Mouse (Mus musculus) embryonic facial prominence, embryonic 10.5 days (tissue): ENCODE measurements around the gene Lage3. TPM values are rescaled to one million over a fixed set of nuclear protein-coding genes. Genes with fewer than 3 reads are reported as not detected.

ENCODE experiments used
- DNase-seq: peaks from one replicate; pipeline ENCODE4 v3.0.0-alpha.2; 2017; ENCODE audit warnings: low spot score
- H3K27ac ChIP-seq: fragments of 300-500 bp; sonication (generic); replicated peaks from 2 replicates; pipeline ENCODE4 v1.5.1; 2016; ENCODE audit warnings: mild to moderate bottlenecking
- H3K27me3 ChIP-seq: fragments of 300-500 bp; sonication (generic); replicated peaks from 2 replicates; pipeline ENCODE4 v1.6.1; 2016; ENCODE audit warnings: low read depth, mild to moderate bottlenecking; ENCODE audit not compliant: poor library complexity, severe bottlenecking
- H3K36me3 ChIP-seq: fragments of 300-500 bp; sonication (generic); replicated peaks from 2 replicates; pipeline ENCODE4 v1.6.1; 2016; ENCODE audit warnings: mild to moderate bottlenecking, moderate library complexity
- H3K4me1 ChIP-seq: fragments of 300-500 bp; sonication (generic); 2 replicates; pipeline ENCODE4 v1.6.1; 2016
- H3K4me3 ChIP-seq: fragments of 300-500 bp; sonication (generic); 2 replicates; pipeline ENCODE4 v1.5.1; 2016; ENCODE audit warnings: mild to moderate bottlenecking, moderate library complexity
- H3K9me3 ChIP-seq: fragments of 300-500 bp; sonication (generic); 2 replicates; pipeline ENCODE4 v1.6.1; 2016; ENCODE audit warnings: mild to moderate bottlenecking
- WGBS: fragments of 180-500 bp; shearing (Covaris S2); methylation state at CpG from one replicate; pipeline ENCODE4 v1.1.7; 2016; 5-methylcytosine and 5-hydroxymethylcytosine counted together
- microRNA-seq: library from miRNA; unstranded; fragments of <30 nt; microRNA quantifications from one replicate; pipeline ENCODE4, GENCODE M21; 2017
- polyA plus RNA-seq: library from polyadenylated mRNA; unstranded; fragments of >200 nt; fragmentation: Nextera tagmentation; extraction: Ambion mirVana; gene quantifications from 2 replicates; pipeline ENCODE4 v1.2.1, GENCODE M21; 2016

Lage3 gene
- polyA plus RNA-seq, 1 experiment from 2014 or later = 119 TPM

DNA sequence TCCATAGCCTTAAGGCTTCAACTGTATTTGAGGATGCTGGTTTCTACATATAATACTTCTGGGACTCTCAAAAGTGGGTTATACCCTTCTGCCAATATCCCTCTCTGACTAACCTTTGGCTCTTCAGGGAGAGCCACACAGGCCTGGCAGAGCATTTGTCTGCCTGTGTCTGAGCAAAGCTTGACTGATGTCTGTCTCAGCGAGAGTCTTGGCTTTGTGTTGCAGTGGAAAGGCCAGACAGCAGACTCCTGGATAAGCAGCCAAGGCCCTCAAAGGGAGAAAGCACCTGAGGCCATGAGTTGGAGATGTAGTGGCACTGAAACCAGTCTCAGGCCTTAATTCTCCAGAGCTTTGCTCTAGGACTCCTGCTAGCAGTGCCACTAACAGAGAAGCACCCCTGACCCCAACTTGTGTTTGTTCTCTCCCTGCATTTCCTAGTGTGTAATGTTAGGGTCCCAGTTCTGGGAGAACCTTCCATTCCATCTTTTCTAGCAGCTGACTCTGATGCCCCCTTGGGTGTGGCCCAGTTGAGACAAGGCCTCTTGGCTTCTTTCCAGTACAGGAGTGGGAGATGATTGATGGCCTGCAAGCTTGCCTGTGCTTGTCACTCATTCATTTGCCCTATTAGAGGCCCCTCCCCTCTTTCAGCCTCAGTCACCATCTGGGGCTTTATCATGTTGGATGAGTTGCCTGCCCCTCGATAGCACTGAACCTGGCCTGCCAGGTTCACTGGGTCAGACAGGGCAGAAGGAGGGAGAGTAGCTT, 23.1 kb downstream of the Lage3 start:
- WGBS = 56% methylated on average over 2 of the region's 2 CpGs
- no peaks in the 10 kb centered on the region for H3K9me3 ChIP-seq
- H3K27me3 ChIP-seq = no peaks in the 10 kb centered on the region
- peaks cover 29% of the 10 kb centered on the region for H3K4me1 ChIP-seq
- H3K4me3 ChIP-seq = peak overlapping the region; percentile 67
- DNase-seq = no peak
- H3K36me3 ChIP-seq = peaks cover 34% of the 10 kb centered on the region
- H3K27ac ChIP-seq = 0 out of 2 replicates have a peak overlapping the region, but pooled peaks have one; percentile 93

DNA sequence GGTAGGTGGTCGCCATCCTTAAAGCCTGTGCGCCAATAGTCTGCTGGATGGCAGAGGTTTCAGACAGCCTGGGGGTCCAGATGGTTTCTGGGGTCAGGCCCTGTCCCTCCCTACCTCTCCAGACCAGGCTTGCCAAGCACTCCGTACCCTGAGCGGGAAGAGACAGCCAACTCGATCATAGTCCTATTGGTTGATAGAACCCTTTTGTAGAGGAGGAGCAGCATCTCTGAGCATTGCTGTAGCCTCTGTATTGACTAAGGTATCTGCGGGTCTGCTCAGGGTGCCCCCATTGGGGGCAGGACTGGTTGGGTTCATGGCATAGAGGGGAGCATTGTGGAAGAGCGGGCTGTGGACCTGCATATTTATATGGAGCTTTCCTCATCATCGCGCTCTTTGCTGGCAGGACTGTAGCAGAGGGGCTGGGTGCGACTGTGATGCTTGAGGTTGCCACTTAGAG, 24.2 kb downstream of the Lage3 start:
- WGBS = 27% methylated on average over 10 of the region's 10 CpGs
- H3K4me1 ChIP-seq = peaks cover 29% of the 10 kb centered on the region

DNA sequence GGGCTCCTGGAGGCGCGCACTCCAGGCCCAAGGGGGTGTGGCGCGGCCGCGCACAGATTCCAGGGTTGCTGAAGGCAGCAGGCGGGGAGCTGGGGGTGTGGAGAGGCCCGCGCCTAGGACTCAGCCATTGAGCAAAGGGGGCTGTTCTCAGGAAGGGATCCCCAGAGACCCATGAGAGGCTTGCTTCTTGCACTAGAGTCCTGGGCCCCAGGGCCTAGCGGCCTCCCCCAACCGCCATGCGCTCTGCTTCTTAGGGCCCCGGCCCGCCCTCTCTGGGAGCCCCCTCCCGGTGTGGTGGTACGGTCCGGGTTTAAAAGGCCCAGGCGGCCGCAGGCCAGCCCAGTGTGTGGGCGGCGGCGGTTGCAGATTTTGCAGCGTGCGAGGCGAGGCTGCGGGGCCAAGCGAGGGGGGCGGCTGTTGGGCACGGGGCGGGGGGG, 24.7 kb downstream of the Lage3 start, which contains the start of gene Plxna3:
Gene Plxna3 (plus strand): TSS at position 342 of the 437 bp plus-strand sequence.
- H3K9me3 ChIP-seq = no peaks in the 10 kb centered on the region
- peak within 1 kb of the TSS; percentile 93 for H3K27ac ChIP-seq
- peaks cover 29% of the 10 kb centered on the region for H3K4me1 ChIP-seq
- WGBS = 13% methylated on average over 30 of the region's 30 CpGs
- DNase-seq = peak; percentile 81
- peaks cover 18% of the 10 kb centered on the region for H3K36me3 ChIP-seq
- H3K4me3 ChIP-seq = peak within 1 kb of the TSS; percentile 67
- H3K27me3 ChIP-seq = no peaks in the 10 kb centered on the region

More for the DNA sequence above, 24.2 kb downstream of the Lage3 start:
- no peaks in the 10 kb centered on the region for H3K27me3 ChIP-seq
- peak overlapping the region; percentile 67 for H3K4me3 ChIP-seq
- DNase-seq = no peak
- H3K27ac ChIP-seq = peak overlapping the region; percentile 93
- H3K9me3 ChIP-seq = no peaks in the 10 kb centered on the region
- H3K36me3 ChIP-seq = peaks cover 23% of the 10 kb centered on the region

DNA sequence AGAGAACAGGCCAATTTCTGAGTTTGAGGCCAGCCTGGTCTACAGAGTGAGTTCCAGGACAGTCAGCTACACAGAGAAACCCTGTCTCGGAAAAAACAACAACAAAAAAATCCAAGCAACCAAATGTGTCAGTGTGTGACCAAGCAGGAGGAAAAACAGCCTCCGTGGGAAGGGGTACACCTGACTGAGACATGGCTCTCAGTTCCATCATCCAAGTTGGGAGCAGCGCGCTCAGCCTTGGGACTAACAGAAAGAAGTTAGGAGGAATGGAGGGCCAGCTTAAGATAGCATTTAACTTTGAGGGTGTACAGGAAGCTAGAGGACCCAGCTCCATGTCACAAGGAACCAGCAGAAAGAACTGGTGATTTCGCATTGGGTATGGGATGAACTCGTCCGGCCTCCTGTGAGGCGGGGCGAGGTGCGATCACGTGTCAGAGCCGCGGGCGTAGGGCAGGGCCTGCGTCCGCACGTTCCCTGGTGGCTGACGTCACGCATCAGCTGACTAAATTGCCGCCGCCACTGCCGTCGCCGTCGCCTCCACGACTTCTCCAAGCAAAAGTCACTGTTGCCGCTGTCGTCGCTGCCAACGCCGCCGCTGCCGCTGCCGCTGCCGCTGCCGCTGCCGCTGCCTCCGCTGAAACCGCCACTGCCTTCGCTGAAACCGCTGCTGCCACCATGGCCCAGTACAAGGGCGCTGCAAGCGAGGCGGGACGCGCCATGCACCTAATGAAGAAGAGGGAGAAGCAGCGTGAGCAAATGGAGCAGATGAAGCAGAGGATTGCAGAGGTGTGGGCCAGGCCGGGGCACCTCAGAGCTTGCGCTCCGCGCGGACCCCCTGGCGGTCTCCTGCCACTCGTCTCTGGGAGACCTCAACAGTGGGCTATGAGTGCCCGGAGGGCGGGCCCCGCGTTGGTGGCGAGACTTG, 40.6 kb downstream of the Lage3 start, which contains the start of gene Fam50a:
Gene Fam50a (plus strand): TSS at position 494 of the 925 bp plus-strand sequence.
- Histone ChIP-seq H3K9me3 (no peaks in the 10 kb centered on the region), H3K27me3 (no peaks in the 10 kb centered on the region), H3K27ac (peak within 1 kb of the TSS; percentile 89), H3K4me1 (peaks cover 8% of the 10 kb centered on the region; the same call in 1 of the 2 replicates), H3K36me3 (peaks cover 53% of the 10 kb centered on the region), H3K4me3 (peak within 1 kb of the TSS; percentile 73)
- peak; percentile 89 for DNase-seq
- 22% methylated on average over 59 of the region's 59 CpGs for WGBS

DNA sequence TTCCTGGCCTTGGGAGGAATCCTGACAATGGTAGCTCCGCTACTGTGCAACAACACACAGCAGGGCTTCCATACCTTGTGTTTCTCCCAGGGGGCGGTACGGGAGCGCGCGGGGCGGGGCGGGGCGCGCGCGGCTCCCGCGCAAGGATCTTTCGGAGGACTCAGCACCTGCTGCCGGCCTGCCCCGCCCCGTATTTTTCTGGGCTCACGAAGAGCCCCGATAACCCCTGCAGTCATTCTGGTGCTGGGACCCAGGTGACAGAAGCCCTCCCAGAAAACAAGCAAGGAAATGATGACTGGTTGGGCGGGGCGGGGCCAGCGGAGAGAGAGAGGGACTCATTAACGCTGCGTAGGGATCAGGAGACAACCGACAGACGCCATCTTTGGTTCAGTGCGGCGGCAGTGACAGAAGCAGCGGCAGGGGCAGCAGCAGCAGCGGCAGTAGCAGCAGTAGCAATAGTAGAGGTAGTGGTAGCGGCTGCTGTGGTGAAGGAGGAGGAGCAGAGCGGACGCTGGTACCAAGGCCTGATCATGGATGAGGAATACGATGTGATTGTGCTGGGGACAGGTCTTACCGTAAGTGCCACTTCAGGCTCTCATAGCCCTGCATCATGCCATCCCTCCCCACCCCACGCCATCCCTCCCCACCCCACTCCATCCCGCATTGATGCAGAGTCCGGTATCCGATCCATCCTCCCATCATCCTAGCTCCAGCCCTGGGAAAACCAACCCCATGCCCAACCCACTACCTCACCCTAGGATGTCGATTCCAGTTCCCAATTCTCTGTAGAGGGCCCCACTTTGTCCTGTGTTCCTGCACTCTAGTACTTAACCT, 48.3 kb downstream of the Lage3 start, which contains the start of gene Gdi1:
Gene Gdi1 (plus strand): TSS at position 132 of the 834 bp plus-strand sequence.
- WGBS = 19% methylated on average over 41 of the region's 41 CpGs
- Histone ChIP-seq H3K4me1 (peaks cover 11% of the 10 kb centered on the region), H3K27ac (peak within 1 kb of the TSS; percentile 91), H3K4me3 (peak within 1 kb of the TSS; percentile 68), H3K9me3 (no peaks in the 10 kb centered on the region), H3K36me3 (peaks cover 79% of the 10 kb centered on the region), H3K27me3 (no peaks in the 10 kb centered on the region)
- peak; percentile 85 for DNase-seq

Small RNAs within 50 kb of the gene (microRNA-seq; reads per million reads assigned to microRNA genes)
- gene Mir7092 = not detected

Other genes with a start within 250 kb of the Lage3 start
- gene Opn1mw, start 226.2 kb downstream of the Lage3 start, polyA plus RNA-seq = not detected in 2 replicates
- gene Mecp2, start 218.3 kb downstream of the Lage3 start, polyA plus RNA-seq = 12.4 and 15.7 TPM in 2 replicates
- gene Tex28, start 185.8 kb downstream of the Lage3 start, polyA plus RNA-seq = not detected in 2 replicates
- 0.10 TPM in 1 of 2 replicates, not detected in the other for gene Tktl1, start 176.4 kb downstream of the Lage3 start, polyA plus RNA-seq
- 315 and 331 TPM in 2 replicates for gene Flna, start 103.8 kb downstream of the Lage3 start, polyA plus RNA-seq
- 25.9 and 27.8 TPM in 2 replicates for gene Emd, start 98.9 kb downstream of the Lage3 start, polyA plus RNA-seq
- gene Rpl10, start 82.8 kb downstream of the Lage3 start, polyA plus RNA-seq = 846 and 850 TPM in 2 replicates
- 68.8 and 70.4 TPM in 2 replicates for gene Taz, start 71.7 kb downstream of the Lage3 start, polyA plus RNA-seq
- 4.2 and 4.7 TPM in 2 replicates for gene Dnase1l1, start 71.3 kb downstream of the Lage3 start, polyA plus RNA-seq
- 86.4 and 91.5 TPM in 2 replicates for gene Atp6ap1, start 56.5 kb downstream of the Lage3 start, polyA plus RNA-seq
- 231 and 251 TPM in 2 replicates for gene Gdi1, start 48.6 kb downstream of the Lage3 start, polyA plus RNA-seq
- 60.2 and 60.4 TPM in 2 replicates for gene Fam50a, start 40.6 kb downstream of the Lage3 start, polyA plus RNA-seq
- gene Plxna3, start 24.6 kb downstream of the Lage3 start, polyA plus RNA-seq = 18.3 and 19.6 TPM in 2 replicates
- 61.1 and 69.8 TPM in 2 replicates for gene Ubl4a, start 19.6 kb upstream of the Lage3 start, polyA plus RNA-seq
- 12.3 and 13.0 TPM in 2 replicates for gene Slc10a3, start 19.7 kb upstream of the Lage3 start, polyA plus RNA-seq
- 23.7 and 23.8 TPM in 2 replicates for gene Fam3a, start 39.7 kb upstream of the Lage3 start, polyA plus RNA-seq
- 18.7 and 18.9 TPM in 2 replicates for gene Ikbkg, start 39.7 kb upstream of the Lage3 start, polyA plus RNA-seq
- 54.7 and 57.3 TPM in 2 replicates for gene G6pdx, start 75.6 kb upstream of the Lage3 start, polyA plus RNA-seq
- not detected in 2 replicates for gene Gm6880, start 127.8 kb upstream of the Lage3 start, polyA plus RNA-seq
- gene Olfr1326-ps1, start 221.3 kb upstream of the Lage3 start, polyA plus RNA-seq = not detected in 2 replicates
- gene Olfr1325, start 239.1 kb upstream of the Lage3 start, polyA plus RNA-seq = not detected in 2 replicates